Mouse (Mus musculus): ENCODE measurements around the gene Nptx2. TPM values are rescaled to one million over a fixed set of nuclear protein-coding genes. Genes with fewer than 3 reads are reported as not detected.
A peak's percentile ranks its signal among the peaks of the same experiment; 100 is the strongest.

Nptx2 gene
- polyA plus RNA-seq (2012; rRNA removed) (3.8 and 4.1 TPM in 2 replicates), polyA plus RNA-seq (2014; fragmentation: Nextera tagmentation; extraction: Ambion mirVana) (1.2 and 1.6 TPM in 2 replicates)

DNA sequence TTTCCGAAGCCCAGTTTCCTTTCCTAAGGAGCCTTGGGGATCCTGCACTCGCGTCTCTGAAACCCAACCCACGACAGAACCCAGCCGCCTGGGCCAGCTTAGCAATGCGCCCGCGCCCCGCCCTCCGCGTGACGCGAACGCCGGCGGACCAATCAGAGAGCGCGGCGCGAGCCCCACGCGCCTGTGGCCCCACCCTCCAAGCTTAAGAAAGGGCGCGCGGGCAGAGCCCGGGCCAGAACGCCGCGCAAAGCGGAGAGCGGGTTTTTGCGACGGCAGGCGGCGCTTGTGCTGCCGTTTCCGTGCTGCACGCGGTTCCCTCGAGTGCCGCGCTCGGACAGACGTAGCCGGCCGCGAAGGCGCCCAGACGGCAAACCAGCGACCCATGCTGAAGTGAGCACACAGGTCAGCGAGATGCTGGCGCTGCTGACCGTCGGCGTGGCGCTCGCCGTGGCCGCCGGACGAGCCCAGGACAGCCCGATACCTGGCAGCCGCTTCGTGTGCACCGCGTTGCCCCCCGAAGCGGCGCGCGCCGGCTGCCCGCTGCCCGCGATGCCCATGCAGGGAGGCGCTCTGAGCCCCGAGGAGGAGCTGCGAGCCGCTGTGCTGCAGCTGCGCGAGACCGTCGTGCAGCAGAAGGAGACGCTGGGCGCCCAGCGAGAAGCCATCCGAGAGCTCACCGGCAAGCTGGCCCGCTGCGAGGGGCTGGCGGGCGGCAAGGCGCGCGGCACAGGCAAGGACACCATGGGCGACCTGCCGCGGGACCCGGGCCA lies at the start of gene Nptx2:
Gene Nptx2, plus strand, starts transcription at position 250 of the 770 bp plus-strand sequence.
- Histone ChIP-seq H3K27me3 (ENCODE audit: control insufficient read depth, insufficient read depth, low read length) (peaks cover 53% of the 10 kb centered on the region), H3K36me3 (ENCODE audit: control insufficient read depth, insufficient read depth, low read length) (no peaks in the 10 kb centered on the region), H3K4me1 (ENCODE audit: control insufficient read depth, insufficient read depth, low read length) (no peaks in the 10 kb centered on the region), H3K4me3 (replicated peaks; ENCODE audit: low read length) (peak within 1 kb of the TSS; percentile 34), H3K9ac (ENCODE audit: low read depth, low read length, severe bottlenecking) (peak within 1 kb of the TSS; percentile 16; the same call in 1 of the 2 replicates), H3K9me3 (ENCODE audit: control insufficient read depth, low read length) (no peaks in the 10 kb centered on the region), H3K27ac (replicated peaks; ENCODE audit: low read depth, low read length) (no peak within 1 kb of the TSS), H3K4me2 (replicated peaks; ENCODE audit: low read depth, low read length, severe bottlenecking) (peak within 1 kb of the TSS; percentile 53)
- no peak for TF ChIP-seq POLR2A (IDR thresholded peaks at IDR 0.05; ENCODE audit: borderline replicate concordance, extremely low read depth, insufficient read depth, insufficient read length)
- ATAC-seq (ENCODE audit: low FRiP score, low read depth) (peak; percentile 99), DNase-seq (ENCODE audit: low spot score) (peak; percentile 86)
- whole genome bisulfite sequencing, result 0% methylated on average over 67 of the region's 99 CpGs

GRCm38 (mm10) chr5:144496481-144496880 lies 49.2 kb upstream of the Nptx2 start:
- TF ChIP-seq POLR2A (IDR thresholded peaks at IDR 0.05; ENCODE audit: borderline replicate concordance, extremely low read depth, insufficient read depth, insufficient read length), result no peak

DNA sequence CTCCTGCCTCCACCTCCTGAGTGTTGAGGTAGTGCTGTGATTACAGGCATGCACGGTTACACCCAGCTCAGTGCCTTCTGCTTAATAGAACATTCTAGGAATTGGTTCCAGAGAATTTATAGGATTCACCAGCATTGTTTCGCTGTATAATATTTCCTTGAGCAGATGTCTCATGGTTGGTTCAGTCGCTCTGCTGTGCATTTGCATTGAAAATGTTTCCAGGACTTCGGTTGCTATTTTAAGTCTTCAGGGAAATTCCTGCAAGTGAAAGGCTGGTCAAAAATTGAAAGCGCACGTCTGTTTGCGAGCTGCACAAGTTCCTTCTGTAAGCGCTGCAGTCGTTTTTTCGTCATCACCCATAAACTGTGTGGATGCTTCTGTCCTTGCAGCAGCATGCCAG lies 41.5 kb upstream of the Nptx2 start:
- no peak for ATAC-seq (ENCODE audit: low FRiP score, low read depth)
- H3K9ac ChIP-seq (ENCODE audit: low read depth, low read length, severe bottlenecking), result no peak overlapping the region

More at GRCm38 (mm10) chr5:144496481-144496880, 49.2 kb upstream of the Nptx2 start:
- no peak overlapping the region for H3K27ac ChIP-seq (replicated peaks; ENCODE audit: low read depth, low read length)
- no peak overlapping the region for H3K4me3 ChIP-seq (replicated peaks; ENCODE audit: low read length)
- no peak for ATAC-seq (ENCODE audit: low FRiP score, low read depth)
- 86% methylated on average over 7 of the region's 7 CpGs for WGBS
- H3K4me2 ChIP-seq (replicated peaks; ENCODE audit: low read depth, low read length, severe bottlenecking), result no peak overlapping the region
- DNase-seq (ENCODE audit: low spot score), result no peak
- no peaks in the 10 kb centered on the region for H3K9me3 ChIP-seq (ENCODE audit: control insufficient read depth, low read length)
- no peaks in the 10 kb centered on the region for H3K4me1 ChIP-seq (ENCODE audit: control insufficient read depth, insufficient read depth, low read length)
- no peaks in the 10 kb centered on the region for H3K36me3 ChIP-seq (ENCODE audit: control insufficient read depth, insufficient read depth, low read length)
- H3K27me3 ChIP-seq (ENCODE audit: control insufficient read depth, insufficient read depth, low read length), result no peaks in the 10 kb centered on the region
- no peak overlapping the region for H3K9ac ChIP-seq (ENCODE audit: low read depth, low read length, severe bottlenecking)

GRCm38 (mm10) chr5:144505731-144506130 lies 40.0 kb upstream of the Nptx2 start:
- Histone ChIP-seq H3K9me3 (ENCODE audit: control insufficient read depth, low read length) (no peaks in the 10 kb centered on the region), H3K27me3 (ENCODE audit: control insufficient read depth, insufficient read depth, low read length) (no peaks in the 10 kb centered on the region), H3K4me2 (replicated peaks; ENCODE audit: low read depth, low read length, severe bottlenecking) (no peak overlapping the region), H3K4me3 (replicated peaks; ENCODE audit: low read length) (no peak overlapping the region), H3K27ac (replicated peaks; ENCODE audit: low read depth, low read length) (no peak overlapping the region), H3K36me3 (ENCODE audit: control insufficient read depth, insufficient read depth, low read length) (no peaks in the 10 kb centered on the region), H3K9ac (ENCODE audit: low read depth, low read length, severe bottlenecking) (no peak overlapping the region), H3K4me1 (ENCODE audit: control insufficient read depth, insufficient read depth, low read length) (no peaks in the 10 kb centered on the region)
- WGBS, result 93% methylated on average over 2 of the region's 2 CpGs
- DNase-seq (ENCODE audit: low spot score), result no peak
- no peak for ATAC-seq (ENCODE audit: low FRiP score, low read depth)
- no peak for TF ChIP-seq POLR2A (IDR thresholded peaks at IDR 0.05; ENCODE audit: borderline replicate concordance, extremely low read depth, insufficient read depth, insufficient read length)

More for the DNA sequence above, 41.5 kb upstream of the Nptx2 start:
- Histone ChIP-seq H3K4me3 (replicated peaks; ENCODE audit: low read length) (no peak overlapping the region), H3K27ac (replicated peaks; ENCODE audit: low read depth, low read length) (no peak overlapping the region), H3K4me1 (ENCODE audit: control insufficient read depth, insufficient read depth, low read length) (no peaks in the 10 kb centered on the region), H3K36me3 (ENCODE audit: control insufficient read depth, insufficient read depth, low read length) (no peaks in the 10 kb centered on the region), H3K4me2 (replicated peaks; ENCODE audit: low read depth, low read length, severe bottlenecking) (no peak overlapping the region), H3K27me3 (ENCODE audit: control insufficient read depth, insufficient read depth, low read length) (no peaks in the 10 kb centered on the region), H3K9me3 (ENCODE audit: control insufficient read depth, low read length) (no peaks in the 10 kb centered on the region)
- DNase-seq (ENCODE audit: low spot score), result no peak
- 82% methylated on average over 10 of the region's 10 CpGs for WGBS
- no peak for TF ChIP-seq POLR2A (IDR thresholded peaks at IDR 0.05; ENCODE audit: borderline replicate concordance, extremely low read depth, insufficient read depth, insufficient read length)

DNA sequence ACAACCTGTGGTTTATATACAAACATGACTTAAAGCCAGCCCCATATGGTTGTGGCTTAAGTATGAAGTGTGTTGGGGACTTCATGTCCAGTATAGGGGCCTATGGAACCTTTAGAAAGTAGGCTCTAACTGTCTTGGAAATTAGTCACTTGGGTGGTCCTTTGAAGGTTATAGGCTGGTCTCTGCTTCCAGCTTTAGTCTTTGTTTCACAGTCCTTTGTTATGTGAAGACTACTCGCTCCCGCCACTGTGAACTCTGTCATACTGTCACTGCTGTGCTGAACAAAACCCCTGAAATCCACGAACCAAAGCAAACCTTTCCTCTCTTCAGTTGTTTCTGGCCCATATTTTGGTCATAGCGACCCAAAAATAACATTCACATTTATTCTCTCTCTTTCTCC lies 39.5 kb upstream of the Nptx2 start:
- H3K4me1 ChIP-seq (ENCODE audit: control insufficient read depth, insufficient read depth, low read length), result no peaks in the 10 kb centered on the region
- no peaks in the 10 kb centered on the region for H3K27me3 ChIP-seq (ENCODE audit: control insufficient read depth, insufficient read depth, low read length)
- DNase-seq (ENCODE audit: low spot score), result no peak
- no peaks in the 10 kb centered on the region for H3K36me3 ChIP-seq (ENCODE audit: control insufficient read depth, insufficient read depth, low read length)
- no peak for TF ChIP-seq POLR2A (IDR thresholded peaks at IDR 0.05; ENCODE audit: borderline replicate concordance, extremely low read depth, insufficient read depth, insufficient read length)
- 73% methylated on average over 4 of the region's 4 CpGs for WGBS
- H3K9me3 ChIP-seq (ENCODE audit: control insufficient read depth, low read length), result no peaks in the 10 kb centered on the region
- no peak overlapping the region for H3K4me2 ChIP-seq (replicated peaks; ENCODE audit: low read depth, low read length, severe bottlenecking)
- no peak for ATAC-seq (ENCODE audit: low FRiP score, low read depth)
- H3K27ac ChIP-seq (replicated peaks; ENCODE audit: low read depth, low read length), result no peak overlapping the region
- H3K9ac ChIP-seq (ENCODE audit: low read depth, low read length, severe bottlenecking), result no peak overlapping the region
- H3K4me3 ChIP-seq (replicated peaks; ENCODE audit: low read length), result no peak overlapping the region

Measured in limb, embryonic 14.5 days (tissue).